Mouse (Mus musculus): ENCODE data around the gene Hs3st3a1.

GRCm38 (mm10) chr11:64549955-64550354 is 114.8 kb downstream of the Hs3st3a1 start:
- no peak for TF ChIP-seq CTCF (IDR thresholded peaks at IDR 0.05; ENCODE audit: insufficient read depth, low read length)
- TF ChIP-seq POLR2A (IDR thresholded peaks at IDR 0.05; ENCODE audit: borderline replicate concordance, extremely low read depth, low read depth, low read length), result no peak
